Mouse (Mus musculus) spleen, adult 18-20 months (tissue): ENCODE measurements around the gene Cacng1.

ENCODE experiments used
- DNase-seq, 2 experiments: peaks; one replicate each; pipeline ENCODE4 v3.0.0; 2022; ENCODE audit warnings: mixed read lengths in 2 of 2

The Cacng1 gene

GRCm38 (mm10) chr11:107716332-107716938, at the start of gene Cacng1:
Gene Cacng1 (minus strand): TSS chr11:107716522.
- no peak for DNase-seq

- DNase-seq: no peak
These were observed 46.6 kb upstream of the Cacng1 start for GRCm38 (mm10) chr11:107762688-107763460.

GRCm38 (mm10) chr11:107761790-107762500, 45.6 kb upstream of the Cacng1 start:
- DNase-seq: no peak

- no peak for DNase-seq
These were observed 43.7 kb upstream of the Cacng1 start for GRCm38 (mm10) chr11:107760001-107760400.

GRCm38 (mm10) chr11:107759516-107759915, 43.2 kb upstream of the Cacng1 start:
- no peak for DNase-seq

- no peak for DNase-seq
These were observed 32.8 kb upstream of the Cacng1 start for GRCm38 (mm10) chr11:107749114-107749513.

- no peak for DNase-seq
These were observed 32.1 kb upstream of the Cacng1 start for GRCm38 (mm10) chr11:107748243-107749035.

- no peak for DNase-seq
These were observed 26.8 kb upstream of the Cacng1 start for GRCm38 (mm10) chr11:107743100-107743499.

GRCm38 (mm10) chr11:107738418-107739099, 22.2 kb upstream of the Cacng1 start:
- no peak for DNase-seq

- no peak for DNase-seq
These were observed 21.6 kb upstream of the Cacng1 start for GRCm38 (mm10) chr11:107737886-107738285.

- no peak for DNase-seq
These were observed 17.8 kb upstream of the Cacng1 start for GRCm38 (mm10) chr11:107734133-107734532.

GRCm38 (mm10) chr11:107731498-107731897, 15.2 kb upstream of the Cacng1 start:
- no peak for DNase-seq

- no peak for DNase-seq
These were observed 14.6 kb upstream of the Cacng1 start for GRCm38 (mm10) chr11:107730940-107731339.

- DNase-seq: no peak
These were observed 12.8 kb upstream of the Cacng1 start for GRCm38 (mm10) chr11:107729141-107729540.

GRCm38 (mm10) chr11:107728073-107728863, 11.9 kb upstream of the Cacng1 start:
- no peak for DNase-seq

- no peak for DNase-seq
These were observed 8.3 kb upstream of the Cacng1 start for GRCm38 (mm10) chr11:107724603-107725002.

- DNase-seq: no peak
These were observed 4.7 kb upstream of the Cacng1 start for GRCm38 (mm10) chr11:107721057-107721456.

- DNase-seq: no peak
These were observed 4.1 kb upstream of the Cacng1 start for GRCm38 (mm10) chr11:107720264-107721021.

- no peak for DNase-seq
These were observed 2.0 kb downstream of the Cacng1 start for GRCm38 (mm10) chr11:107714368-107714767.

GRCm38 (mm10) chr11:107710379-107710778, 5.9 kb downstream of the Cacng1 start:
- no peak for DNase-seq
